Mouse (Mus musculus) liver, postnatal 0 days (tissue): Measurements from ENCODE around the gene Phox2b. TPM values are rescaled to one million over a fixed set of nuclear protein-coding genes. Genes with fewer than 3 reads are reported as not detected.

ENCODE experiments used
- ATAC-seq: fragments of 200-750 bp; cut with Nextera tagmentation; 2 replicates; pipeline ENCODE4 v1.8.0; 2017; ENCODE audit warnings: mild to moderate bottlenecking, moderate library complexity
- DNase-seq: peaks from one replicate; pipeline ENCODE4 v3.0.0-alpha.2; 2016
- H3K27ac ChIP-seq: fragments of 300-500 bp; sonication (generic); 2 replicates; pipeline ENCODE4 v1.5.1; 2014; ENCODE audit warnings: antibody characterized with exemption, moderate library complexity, mild to moderate bottlenecking, low read depth
- H3K27me3 ChIP-seq: fragments of 300-500 bp; sonication (generic); 2 replicates; pipeline ENCODE4 v1.6.1; 2014; ENCODE audit warnings: low read length, control low read depth, mixed read lengths; ENCODE audit not compliant: insufficient read depth
- H3K36me3 ChIP-seq: fragments of 300-500 bp; sonication (generic); replicated peaks from 2 replicates; pipeline ENCODE4 v1.6.1; 2014; ENCODE audit warnings: mild to moderate bottlenecking, control low read depth, low read length, moderate library complexity, mixed read lengths; ENCODE audit not compliant: insufficient read depth
- H3K4me1 ChIP-seq: fragments of 300-500 bp; sonication (generic); 2 replicates; pipeline ENCODE4 v1.6.1; 2014; ENCODE audit warnings: antibody characterized with exemption, mild to moderate bottlenecking, control low read depth; ENCODE audit not compliant: insufficient read depth
- H3K4me2 ChIP-seq: fragments of 300-500 bp; sonication (generic); 2 replicates; pipeline ENCODE4 v1.6.1; 2014; ENCODE audit warnings: low read depth, mild to moderate bottlenecking, low read length, moderate library complexity, mixed read lengths
- H3K4me3 ChIP-seq: fragments of 300-500 bp; sonication (generic); 2 replicates; pipeline ENCODE4 v1.5.1; 2014; ENCODE audit warnings: low read depth, low read length
- H3K9ac ChIP-seq: fragments of 300-500 bp; sonication (generic); replicated peaks from 2 replicates; pipeline ENCODE4 v1.6.1; 2014; ENCODE audit warnings: mild to moderate bottlenecking, moderate library complexity
- H3K9me3 ChIP-seq: fragments of 300-500 bp; sonication (generic); 2 replicates; pipeline ENCODE4 v1.6.1; 2016; ENCODE audit warnings: mild to moderate bottlenecking, control low read depth, low read length, mixed read lengths
- CTCF ChIP-seq: sonication (generic); IDR thresholded peaks from 2 replicates; pipeline ENCODE4 v1.5.1; 2016; ENCODE audit warnings: antibody characterized with exemption, low read depth
- EP300 ChIP-seq: IDR thresholded peaks from 2 replicates; pipeline ENCODE4 v1.6.1; 2016; ENCODE audit warnings: antibody characterized with exemption, low read depth, mild to moderate bottlenecking
- WGBS: fragments of 180-500 bp; shearing (Covaris S2); extraction: QIAGEN DNeasy Blood & Tissue Kit; methylation state at CpG from one replicate; pipeline ENCODE4 v1.1.7; 2014; ENCODE audit not compliant: insufficient replicate concordance; 5-methylcytosine and 5-hydroxymethylcytosine counted together
- polyA plus RNA-seq: library from polyadenylated mRNA; unstranded; fragments of >200 nt; fragmentation: Nextera tagmentation; extraction: Ambion mirVana; gene quantifications from 2 replicates; pipeline ENCODE4 v1.2.1, GENCODE M21; 2015

The Phox2b gene
- not detected in 2 replicates for polyA plus RNA-seq

- Histone ChIP-seq H3K4me2 (no peak within 1 kb of the TSS), H3K27me3 (peaks cover 97% of the 10 kb centered on the region), H3K27ac (no peak within 1 kb of the TSS), H3K9ac (no peak within 1 kb of the TSS), H3K36me3 (no peaks in the 10 kb centered on the region), H3K4me3 (no peak within 1 kb of the TSS), H3K4me1 (peaks cover 3% of the 10 kb centered on the region; the same call in 1 of the 2 replicates), H3K9me3 (no peaks in the 10 kb centered on the region)
- ATAC-seq (no peak), DNase-seq (no peak)
- 3% methylated on average over 16 of the region's 16 CpGs for WGBS
- TF ChIP-seq CTCF, result no peak
- no peak for TF ChIP-seq EP300
These were observed at the start of gene Phox2b for GRCm38 (mm10) chr5:67098733-67099323. Gene Phox2b, minus strand, starts transcription at chr5:67099301.

GRCm38 (mm10) chr5:67142622-67143021 is 43.5 kb upstream of the Phox2b start:
- H3K4me1 ChIP-seq, result no peaks in the 10 kb centered on the region
- TF ChIP-seq CTCF, result no peak
- no peak for TF ChIP-seq EP300
- H3K27ac ChIP-seq, result no peak overlapping the region
- WGBS, result 55% methylated on average over 4 of the region's 4 CpGs
- no peak for ATAC-seq
- H3K9ac ChIP-seq, result no peak overlapping the region
- no peak overlapping the region for H3K4me2 ChIP-seq
- no peaks in the 10 kb centered on the region for H3K36me3 ChIP-seq
- H3K27me3 ChIP-seq, result no peaks in the 10 kb centered on the region
- no peaks in the 10 kb centered on the region for H3K9me3 ChIP-seq
- no peak for DNase-seq
- H3K4me3 ChIP-seq, result no peak overlapping the region

DNA sequence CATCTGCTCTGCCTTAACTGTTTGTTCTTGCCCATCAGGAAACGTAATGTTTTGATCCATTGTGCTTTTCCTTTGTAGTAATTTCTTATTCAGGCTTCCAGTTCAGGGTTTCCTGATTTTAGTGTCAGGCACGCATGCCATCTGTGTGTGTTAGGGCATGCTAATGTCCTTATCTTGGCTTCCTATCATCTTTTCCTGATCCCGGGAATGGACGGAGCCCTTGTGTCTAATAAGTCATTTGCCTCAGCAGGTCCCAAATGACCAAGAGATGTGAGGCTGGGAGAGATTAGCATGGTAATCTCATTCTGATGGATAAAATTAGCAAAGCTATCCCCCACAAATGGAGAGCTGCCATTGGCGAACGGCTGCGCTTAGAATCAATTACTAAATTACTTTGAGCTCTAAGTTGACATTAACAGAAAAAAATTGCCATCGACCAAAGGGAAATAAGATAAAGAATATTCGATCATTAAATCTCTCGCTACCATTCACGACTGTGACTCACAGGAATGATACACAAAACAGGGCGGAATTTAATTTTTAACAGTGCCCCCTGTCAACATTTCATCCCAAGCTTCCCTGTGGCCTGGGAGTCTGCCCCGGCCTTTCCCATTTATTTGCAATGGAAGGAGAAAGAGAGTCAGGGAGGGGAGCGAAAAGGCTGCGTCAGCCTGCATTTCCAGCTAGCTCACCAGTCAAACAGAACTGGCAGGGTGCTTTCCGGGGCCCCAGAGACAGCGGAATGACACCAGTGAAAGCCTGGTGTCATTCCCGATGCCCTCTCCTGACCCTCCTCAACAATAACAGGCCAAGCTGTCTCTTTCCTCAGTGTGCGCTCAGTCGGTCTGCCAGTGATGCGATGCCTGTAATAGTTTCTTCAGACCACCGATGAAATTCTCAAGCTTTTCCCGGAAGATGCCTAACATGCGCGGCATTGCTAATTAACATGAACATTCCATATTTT is 40.2 kb upstream of the Phox2b start:
- no peaks in the 10 kb centered on the region for H3K4me1 ChIP-seq
- DNase-seq (no peak), ATAC-seq (no peak)
- H3K9me3 ChIP-seq, result no peaks in the 10 kb centered on the region
- no peak overlapping the region for H3K9ac ChIP-seq
- H3K4me2 ChIP-seq, result no peak overlapping the region
- 67% methylated on average over 25 of the region's 25 CpGs for WGBS
- no peaks in the 10 kb centered on the region for H3K36me3 ChIP-seq
- no peaks in the 10 kb centered on the region for H3K27me3 ChIP-seq
- H3K27ac ChIP-seq, result no peak overlapping the region
- no peak overlapping the region for H3K4me3 ChIP-seq
- TF ChIP-seq CTCF, result no peak
- TF ChIP-seq EP300, result no peak

DNA sequence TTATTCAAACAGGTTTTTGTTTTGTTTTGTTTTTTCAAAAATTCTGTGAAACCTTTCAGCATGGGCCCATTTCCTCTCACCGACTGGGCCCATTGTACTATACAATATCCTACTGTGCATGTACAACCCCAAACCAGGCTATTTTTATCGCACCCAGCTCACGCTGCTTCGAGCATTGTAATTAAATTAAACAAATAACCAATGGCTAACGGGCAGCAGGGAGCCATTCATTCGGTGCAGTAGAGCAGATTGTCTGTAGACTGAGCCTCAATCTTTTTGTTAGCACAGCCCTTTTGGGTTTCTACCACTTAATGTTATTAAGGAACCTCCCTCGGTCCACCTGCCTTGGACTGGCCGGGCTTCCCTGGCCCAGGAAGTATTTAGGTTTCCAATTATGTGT is 39.5 kb upstream of the Phox2b start:
- Histone ChIP-seq H3K4me2 (no peak overlapping the region), H3K36me3 (no peaks in the 10 kb centered on the region), H3K27ac (no peak overlapping the region), H3K9me3 (no peaks in the 10 kb centered on the region), H3K9ac (no peak overlapping the region), H3K27me3 (no peaks in the 10 kb centered on the region), H3K4me1 (no peaks in the 10 kb centered on the region), H3K4me3 (no peak overlapping the region)
- TF ChIP-seq CTCF (no peak), EP300 (no peak)
- no peak for DNase-seq
- WGBS, result 51% methylated on average over 8 of the region's 8 CpGs
- ATAC-seq, result no peak

- H3K36me3 ChIP-seq, result no peaks in the 10 kb centered on the region
- no peak overlapping the region for H3K4me3 ChIP-seq
- TF ChIP-seq CTCF (no peak), EP300 (no peak)
- ATAC-seq, result no peak
- no peaks in the 10 kb centered on the region for H3K4me1 ChIP-seq
- H3K9me3 ChIP-seq, result no peaks in the 10 kb centered on the region
- H3K9ac ChIP-seq, result no peak overlapping the region
- H3K27ac ChIP-seq, result no peak overlapping the region
- H3K27me3 ChIP-seq, result no peaks in the 10 kb centered on the region
- WGBS, result 40% methylated on average over 6 of the region's 6 CpGs
- DNase-seq, result no peak
- no peak overlapping the region for H3K4me2 ChIP-seq
These were observed 35.6 kb upstream of the Phox2b start for GRCm38 (mm10) chr5:67134698-67135097.

- WGBS, result 69% methylated on average over 2 of the region's 2 CpGs
These were observed 32.6 kb upstream of the Phox2b start for GRCm38 (mm10) chr5:67131671-67132070.

More at GRCm38 (mm10) chr5:67131671-67132070, 32.6 kb upstream of the Phox2b start:
- no peak overlapping the region for H3K4me3 ChIP-seq
- no peaks in the 10 kb centered on the region for H3K27me3 ChIP-seq
- H3K4me1 ChIP-seq, result no peaks in the 10 kb centered on the region
- H3K4me2 ChIP-seq, result no peak overlapping the region
- no peak overlapping the region for H3K27ac ChIP-seq
- no peak for ATAC-seq
- no peak overlapping the region for H3K9ac ChIP-seq
- TF ChIP-seq EP300 (no peak), CTCF (no peak)
- H3K36me3 ChIP-seq, result no peaks in the 10 kb centered on the region
- no peaks in the 10 kb centered on the region for H3K9me3 ChIP-seq
- no peak for DNase-seq
